Mouse (Mus musculus): ENCODE results near the gene Krr1. TPM values are rescaled to one million over a fixed set of nuclear protein-coding genes. Genes with fewer than 3 reads are reported as not detected.
A peak's percentile ranks its signal among the peaks of the same experiment; 100 is the strongest.
"Not testable (repeated sequence)": the region's sequence is repeated elsewhere in the genome, so short reads cannot be mapped to it uniquely, and the experiment has no call there.

The Krr1 gene
- polyA plus RNA-seq, 1 experiment from 2014 or later, result 40.0 TPM

- no peak overlapping the region for H3K27ac ChIP-seq
- no peaks in the 10 kb centered on the region for H3K9me3 ChIP-seq (replicated peaks)
- H3K4me2 ChIP-seq, result no peak overlapping the region
- no peaks in the 10 kb centered on the region for H3K36me3 ChIP-seq
- ATAC-seq, result no peak
- no peak overlapping the region for H3K4me3 ChIP-seq
- no peak overlapping the region for H3K9ac ChIP-seq
- peaks cover 17% of the 10 kb centered on the region for H3K4me1 ChIP-seq
- 65% methylated on average over 11 of the region's 11 CpGs for WGBS (ENCODE audit: insufficient replicate concordance)
- H3K27me3 ChIP-seq (replicated peaks), result no peaks in the 10 kb centered on the region
Observed at GRCm38 (mm10) chr10:111995803-111996548, 23.5 kb downstream of the Krr1 start.

- no peaks in the 10 kb centered on the region for H3K9me3 ChIP-seq (replicated peaks)
- no peak overlapping the region for H3K27ac ChIP-seq
- no peak for ATAC-seq
- no peaks in the 10 kb centered on the region for H3K27me3 ChIP-seq (replicated peaks)
- no peak overlapping the region for H3K9ac ChIP-seq
- WGBS (ENCODE audit: insufficient replicate concordance), result 49% methylated on average over 7 of the region's 7 CpGs
- H3K4me1 ChIP-seq, result peaks cover 20% of the 10 kb centered on the region
- no peaks in the 10 kb centered on the region for H3K36me3 ChIP-seq
- H3K4me2 ChIP-seq, result peak overlapping the region; percentile 15
- H3K4me3 ChIP-seq, result no peak overlapping the region
Observed at GRCm38 (mm10) chr10:111996549-111996904, 24.1 kb downstream of the Krr1 start.

- no peaks in the 10 kb centered on the region for H3K36me3 ChIP-seq
- H3K4me3 ChIP-seq, result no peak overlapping the region
- no peak overlapping the region for H3K9ac ChIP-seq
- no peak for ATAC-seq
- no peaks in the 10 kb centered on the region for H3K27me3 ChIP-seq (replicated peaks)
- WGBS (ENCODE audit: insufficient replicate concordance), result 45% methylated on average over 8 of the region's 8 CpGs
- no peak overlapping the region for H3K27ac ChIP-seq
- peak overlapping the region; percentile 15 for H3K4me2 ChIP-seq
- peaks cover 24% of the 10 kb centered on the region for H3K4me1 ChIP-seq
- no peaks in the 10 kb centered on the region for H3K9me3 ChIP-seq (replicated peaks)
Observed at GRCm38 (mm10) chr10:111996911-111997347, 24.5 kb downstream of the Krr1 start.

- H3K27ac ChIP-seq, result no peak overlapping the region
- no peak overlapping the region for H3K4me2 ChIP-seq
- peaks cover 32% of the 10 kb centered on the region for H3K4me1 ChIP-seq
- no peaks in the 10 kb centered on the region for H3K36me3 ChIP-seq
- no peak overlapping the region for H3K4me3 ChIP-seq
- ATAC-seq, result no peak
- no peaks in the 10 kb centered on the region for H3K27me3 ChIP-seq (replicated peaks)
- no peak overlapping the region for H3K9ac ChIP-seq
- no peaks in the 10 kb centered on the region for H3K9me3 ChIP-seq (replicated peaks)
Observed at GRCm38 (mm10) chr10:111997671-111998070, 25.2 kb downstream of the Krr1 start.

GRCm38 (mm10) chr10:111999765-112000164, 27.3 kb downstream of the Krr1 start:
- H3K36me3 ChIP-seq, result no peaks in the 10 kb centered on the region
- H3K27ac ChIP-seq, result no peak overlapping the region
- H3K4me1 ChIP-seq, result peaks cover 38% of the 10 kb centered on the region
- ATAC-seq, result no peak
- H3K27me3 ChIP-seq (replicated peaks), result no peaks in the 10 kb centered on the region
- H3K4me3 ChIP-seq, result no peak overlapping the region
- 48% methylated on average over 3 of the region's 3 CpGs for WGBS (ENCODE audit: insufficient replicate concordance)
- no peak overlapping the region for H3K9ac ChIP-seq
- no peak overlapping the region for H3K4me2 ChIP-seq
- no peaks in the 10 kb centered on the region for H3K9me3 ChIP-seq (replicated peaks)

GRCm38 (mm10) chr10:112000568-112000967, 28.1 kb downstream of the Krr1 start:
- H3K9ac ChIP-seq, result no peak overlapping the region
- peaks cover 38% of the 10 kb centered on the region for H3K4me1 ChIP-seq
- WGBS (ENCODE audit: insufficient replicate concordance), result 36% methylated on average over 5 of the region's 5 CpGs
- no peaks in the 10 kb centered on the region for H3K9me3 ChIP-seq (replicated peaks)
- no peaks in the 10 kb centered on the region for H3K36me3 ChIP-seq
- no peak overlapping the region for H3K27ac ChIP-seq
- 0 out of 2 replicates have a peak overlapping the region, but pooled peaks have one; percentile 6 for H3K4me2 ChIP-seq
- ATAC-seq, result peak; percentile 33; the same call in 1 of the 2 replicates
- H3K4me3 ChIP-seq, result no peak overlapping the region
- H3K27me3 ChIP-seq (replicated peaks), result no peaks in the 10 kb centered on the region

- no peaks in the 10 kb centered on the region for H3K27me3 ChIP-seq (replicated peaks)
- H3K27ac ChIP-seq, result no peak overlapping the region
- H3K36me3 ChIP-seq, result no peaks in the 10 kb centered on the region
- peak overlapping the region; percentile 52; the same call in 1 of the 2 replicates for H3K4me2 ChIP-seq
- peak; percentile 53; the same call in 1 of the 2 replicates for ATAC-seq
- WGBS (ENCODE audit: insufficient replicate concordance), result 69% methylated on average over 2 of the region's 2 CpGs
- peaks cover 38% of the 10 kb centered on the region for H3K4me1 ChIP-seq
- H3K9me3 ChIP-seq (replicated peaks), result no peaks in the 10 kb centered on the region
- no peak overlapping the region for H3K9ac ChIP-seq
- H3K4me3 ChIP-seq, result no peak overlapping the region
Observed at GRCm38 (mm10) chr10:112001350-112001749, 28.9 kb downstream of the Krr1 start.

- H3K4me1 ChIP-seq, result peaks cover 38% of the 10 kb centered on the region
- no peak overlapping the region for H3K9ac ChIP-seq
- H3K4me2 ChIP-seq, result peak overlapping the region; percentile 52
- H3K4me3 ChIP-seq, result no peak overlapping the region
- ATAC-seq, result peak; percentile 31; the same call in 1 of the 2 replicates
- H3K9me3 ChIP-seq (replicated peaks), result no peaks in the 10 kb centered on the region
- H3K27me3 ChIP-seq (replicated peaks), result no peaks in the 10 kb centered on the region
- no peaks in the 10 kb centered on the region for H3K36me3 ChIP-seq
- 35% methylated on average over 9 of the region's 9 CpGs for WGBS (ENCODE audit: insufficient replicate concordance)
- H3K27ac ChIP-seq, result peak overlapping the region; percentile 45
Observed at GRCm38 (mm10) chr10:112001756-112002520, 29.5 kb downstream of the Krr1 start.

- Histone ChIP-seq H3K4me2 (peak within 1 kb of the TSS; percentile 52), H3K9ac (no peak within 1 kb of the TSS), H3K4me3 (no peak within 1 kb of the TSS), H3K36me3 (no peaks in the 10 kb centered on the region), H3K27me3 (replicated peaks) (no peaks in the 10 kb centered on the region), H3K9me3 (replicated peaks) (no peaks in the 10 kb centered on the region), H3K27ac (peak within 1 kb of the TSS; percentile 45), H3K4me1 (peaks cover 34% of the 10 kb centered on the region)
- peak; percentile 62 for ATAC-seq
- WGBS (ENCODE audit: insufficient replicate concordance), result 19% methylated on average over 9 of the region's 9 CpGs
Observed at GRCm38 (mm10) chr10:112002544-112003215, 30.2 kb downstream of the Krr1 start, which contains the start of gene Glipr1. Gene Glipr1 (minus strand): TSS chr10:112002631.

- not testable (repeated sequence) for H3K4me3 ChIP-seq; H3K27ac ChIP-seq; H3K9me3 ChIP-seq (replicated peaks); H3K27me3 ChIP-seq (replicated peaks); H3K4me1 ChIP-seq; H3K9ac ChIP-seq; H3K36me3 ChIP-seq; H3K4me2 ChIP-seq; ATAC-seq
- 49% methylated on average over 1 of the region's 1 CpGs for WGBS (ENCODE audit: insufficient replicate concordance)
Observed at GRCm38 (mm10) chr10:112009511-112009910, 37.0 kb downstream of the Krr1 start.

- ATAC-seq, result no peak
- no peaks in the 10 kb centered on the region for H3K4me1 ChIP-seq
- H3K36me3 ChIP-seq, result no peaks in the 10 kb centered on the region
- H3K27ac ChIP-seq, result no peak overlapping the region
- no peaks in the 10 kb centered on the region for H3K9me3 ChIP-seq (replicated peaks)
- H3K4me3 ChIP-seq, result no peak overlapping the region
- H3K4me2 ChIP-seq, result no peak overlapping the region
- no peak overlapping the region for H3K9ac ChIP-seq
- 39% methylated on average over 2 of the region's 2 CpGs for WGBS (ENCODE audit: insufficient replicate concordance)
- H3K27me3 ChIP-seq (replicated peaks), result no peaks in the 10 kb centered on the region
Observed at GRCm38 (mm10) chr10:112023585-112023984, 51.1 kb downstream of the Krr1 start.

- H3K4me3 ChIP-seq; H3K36me3 ChIP-seq; H3K9ac ChIP-seq; H3K4me2 ChIP-seq; ATAC-seq; H3K4me1 ChIP-seq; H3K27ac ChIP-seq; H3K27me3 ChIP-seq (replicated peaks); H3K9me3 ChIP-seq (replicated peaks): not testable (repeated sequence)
- WGBS (ENCODE audit: insufficient replicate concordance), result 62% methylated on average over 3 of the region's 3 CpGs
Observed at GRCm38 (mm10) chr10:112028689-112029088, 56.2 kb downstream of the Krr1 start.

Data from liver, embryonic 12.5 days (tissue).